Mouse (Mus musculus) common myeloid progenitor, adult 5-6 weeks (primary cell): ENCODE data around the gene Dusp12. TPM values are rescaled to one million over a fixed set of nuclear protein-coding genes. Genes with fewer than 3 reads are reported as not detected.

Experiments
- total RNA-seq: library from RNA; stranded (forward); fragments of 200-1000, 187-1606 nt; gene quantifications from 2 replicates; pipeline ENCODE4 v1.2.3, GENCODE M21; 2017

Dusp12 gene
- total RNA-seq, 1 experiment from 2014 or later = 10.3 TPM

Other genes with a start within 250 kb of the Dusp12 start
- gene Olfml2b, start 241.0 kb downstream of the Dusp12 start, total RNA-seq = 0.27 and 0.68 TPM in 2 replicates
- 19.8 and 28.6 TPM in 2 replicates for gene Atf6, start 17.8 kb downstream of the Dusp12 start, total RNA-seq
- gene Gm26620, start 475 bp downstream of the Dusp12 start, total RNA-seq = not detected in 2 replicates
- not detected in 2 replicates for gene Fcrlb, start 27.4 kb upstream of the Dusp12 start, total RNA-seq
- 1.4 TPM in 1 of 2 replicates, not detected in the other for gene Fcrla, start 42.0 kb upstream of the Dusp12 start, total RNA-seq
- 27.5 and 30.1 TPM in 2 replicates for gene Fcgr2b, start 91.0 kb upstream of the Dusp12 start, total RNA-seq
- 1.6 TPM in 1 of 2 replicates, not detected in the other for gene Fcgr4, start 133.4 kb upstream of the Dusp12 start, total RNA-seq
- gene Fcgr3, start 179.4 kb upstream of the Dusp12 start, total RNA-seq = 7.8 and 15.7 TPM in 2 replicates
- 2.1 and 5.3 TPM in 2 replicates for gene Cfap126, start 228.4 kb upstream of the Dusp12 start, total RNA-seq